Mouse (Mus musculus): ENCODE data around the gene Pcca.

The Pcca gene

DNA sequence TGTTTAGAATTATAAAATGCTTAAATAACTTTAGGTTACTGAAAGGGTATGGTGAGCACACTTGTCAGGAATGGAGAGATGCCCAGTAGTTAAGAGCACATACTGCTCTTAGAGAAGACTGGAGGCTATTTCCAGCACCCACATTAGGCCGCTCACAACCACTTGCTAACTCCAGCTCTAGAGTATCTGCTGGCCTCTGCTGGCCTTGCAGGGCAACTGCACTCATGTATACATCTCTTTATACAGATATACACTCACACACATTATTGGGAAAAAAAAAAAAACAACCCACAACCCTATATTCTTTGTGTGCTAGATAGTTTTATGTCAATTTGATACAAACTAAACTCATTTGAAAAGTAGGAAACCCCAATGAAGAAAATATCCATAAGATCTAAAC is 217.4 kb downstream of the Pcca start:
- DNase-seq: no peak

DNA sequence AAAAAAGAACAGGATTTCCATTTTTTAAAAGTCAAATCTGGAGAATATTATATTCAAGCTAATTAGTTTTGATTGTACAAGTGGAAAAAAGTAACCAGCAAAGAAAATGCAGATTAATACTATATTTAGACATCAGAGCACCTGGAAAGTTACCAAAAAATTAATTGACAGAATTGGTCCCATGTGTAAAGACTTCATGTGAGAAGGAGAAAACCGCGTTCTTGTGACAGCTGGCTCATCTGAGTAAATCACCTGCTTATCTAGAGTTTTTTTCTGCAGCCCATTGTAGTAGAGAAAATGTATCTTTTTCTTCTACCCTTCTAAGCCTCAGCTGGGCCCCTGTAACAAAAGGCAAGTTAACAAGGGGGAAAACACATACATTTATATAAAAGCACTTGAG is 219.2 kb downstream of the Pcca start:
- no peak for DNase-seq

DNA sequence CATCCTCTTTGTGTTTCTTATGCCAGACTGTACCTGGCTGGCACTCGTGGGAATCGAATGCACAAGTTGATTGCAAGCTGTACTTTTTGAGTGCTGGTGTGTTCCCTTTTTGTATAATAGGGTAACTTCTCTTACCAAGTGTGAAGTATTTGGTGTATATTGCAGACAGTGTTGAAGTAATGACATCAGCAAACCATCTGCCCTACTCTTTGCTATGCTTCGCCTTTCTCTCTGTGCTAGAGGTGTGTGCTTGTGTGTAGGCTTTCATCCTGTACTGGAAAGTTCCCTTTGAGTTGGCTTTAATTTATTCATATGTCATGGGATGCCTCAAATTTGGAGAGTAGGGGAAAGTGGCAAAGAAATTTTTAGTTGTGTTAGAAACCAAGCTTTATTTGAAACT is 220.2 kb downstream of the Pcca start:
- DNase-seq: no peak

DNA sequence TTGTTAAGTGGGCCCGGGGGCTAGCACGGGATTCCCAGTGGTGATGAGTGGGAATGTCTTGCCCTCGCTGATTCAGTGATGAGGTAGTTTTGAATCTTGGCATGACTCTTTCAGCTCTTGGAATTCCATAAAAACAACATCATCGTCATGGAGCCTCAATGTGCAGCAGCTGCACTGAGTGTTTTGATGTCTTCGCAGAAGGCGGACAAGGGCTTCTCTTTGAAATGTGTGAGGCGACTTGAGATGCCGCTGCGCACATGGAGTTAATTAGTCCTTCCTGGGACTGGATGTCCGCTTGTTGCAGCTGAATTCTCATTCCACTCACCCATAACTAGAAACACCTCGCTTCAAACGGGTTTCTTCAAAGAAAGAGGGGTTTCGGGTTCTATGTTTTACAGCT is 221.4 kb downstream of the Pcca start:
- no peak for DNase-seq

DNA sequence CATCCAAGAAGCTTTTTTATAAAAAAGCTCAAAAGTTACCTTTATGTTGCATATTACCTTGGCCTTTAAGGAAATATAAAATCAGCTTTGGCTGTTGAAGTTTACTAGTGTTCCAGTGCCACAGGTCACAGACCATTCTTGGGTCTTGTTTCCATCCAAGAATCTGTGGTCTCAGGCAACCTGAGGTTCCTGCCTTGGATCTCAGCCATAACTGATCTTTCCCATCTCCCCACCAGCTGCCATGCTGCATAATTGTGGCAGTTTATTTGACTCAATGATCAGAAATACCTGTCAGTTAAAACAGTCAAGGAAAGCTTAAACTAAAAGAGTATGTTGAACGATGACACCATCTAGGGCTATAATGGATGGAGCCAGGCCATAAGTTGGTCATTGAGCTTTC is 222.5 kb downstream of the Pcca start:
- no peak for DNase-seq

DNA sequence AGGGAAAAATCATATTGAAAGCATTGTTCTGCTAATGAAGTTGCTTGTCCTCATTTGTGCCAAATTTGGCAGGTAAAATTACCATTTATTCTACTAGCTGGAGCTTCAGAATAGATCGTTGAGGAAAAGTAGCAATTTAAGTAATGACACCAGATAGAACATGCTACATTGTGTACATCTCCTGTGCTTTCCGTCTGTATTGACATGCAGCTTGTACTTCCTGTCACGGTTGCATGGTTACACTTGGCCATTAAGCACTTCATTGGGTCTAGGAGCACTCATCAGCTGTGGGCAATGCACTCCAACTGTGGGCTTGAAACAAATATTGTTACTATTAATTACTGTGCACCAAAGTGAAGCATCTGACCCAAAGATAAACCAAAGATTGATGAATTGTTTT is 225.8 kb downstream of the Pcca start:
- DNase-seq: no peak

DNA sequence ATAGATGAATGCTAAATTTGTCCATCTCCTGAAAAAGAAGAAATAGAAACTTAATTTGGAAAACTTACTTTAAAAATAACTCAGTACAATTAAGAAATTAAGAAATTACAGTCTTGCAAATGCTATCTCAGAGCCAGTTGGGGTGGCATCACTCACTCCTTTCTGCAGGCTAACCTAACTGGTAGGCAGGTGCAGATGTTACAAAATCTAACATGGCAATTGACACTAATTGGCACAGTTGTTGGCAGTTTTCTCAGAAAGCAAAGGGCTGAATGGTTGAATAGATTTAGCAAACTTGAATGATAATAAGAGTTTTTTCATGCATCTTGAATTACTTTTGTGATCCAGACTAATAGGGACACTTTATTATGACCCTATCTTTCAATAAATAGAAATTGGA is 226.7 kb downstream of the Pcca start:
- DNase-seq: no peak

DNA sequence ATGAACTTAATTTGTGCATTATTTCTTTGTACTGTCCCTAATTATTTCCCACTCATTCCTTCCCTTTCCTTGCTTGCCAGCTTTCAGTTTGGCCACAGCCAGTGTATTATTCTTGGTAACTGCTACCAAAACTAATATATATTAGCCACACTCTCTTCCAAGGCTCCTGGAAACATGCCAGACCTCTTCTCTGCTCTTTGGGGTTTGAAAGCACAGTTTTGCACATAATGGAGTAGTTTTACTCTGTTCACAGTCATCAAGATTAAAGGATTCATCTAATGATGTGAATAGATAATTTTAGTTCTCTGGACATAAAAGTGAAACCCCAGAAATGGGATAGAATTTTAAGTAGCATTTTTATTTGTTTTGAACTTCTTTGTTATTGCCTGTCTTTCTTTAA is 228.5 kb downstream of the Pcca start:
- DNase-seq: no peak

DNA sequence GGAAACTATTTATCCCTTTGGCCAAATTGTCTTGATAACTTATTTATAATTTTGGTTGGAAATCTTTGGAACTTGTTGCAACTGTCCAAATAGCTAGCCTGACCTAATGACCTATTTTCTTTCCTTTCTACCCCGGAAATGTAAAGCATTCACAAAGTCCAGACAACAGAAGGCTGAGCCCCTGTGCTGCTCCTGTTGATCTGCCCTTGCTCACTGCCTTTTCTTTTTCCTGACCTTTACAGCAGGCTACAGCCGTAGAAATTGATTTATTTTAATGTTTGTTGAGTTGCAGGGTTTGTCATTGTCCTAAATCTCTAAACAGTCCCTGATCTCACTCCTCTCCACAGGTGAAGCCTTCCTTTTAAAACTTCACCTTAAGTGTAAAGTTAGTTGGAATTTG is 231.8 kb downstream of the Pcca start:
- DNase-seq: no peak

DNA sequence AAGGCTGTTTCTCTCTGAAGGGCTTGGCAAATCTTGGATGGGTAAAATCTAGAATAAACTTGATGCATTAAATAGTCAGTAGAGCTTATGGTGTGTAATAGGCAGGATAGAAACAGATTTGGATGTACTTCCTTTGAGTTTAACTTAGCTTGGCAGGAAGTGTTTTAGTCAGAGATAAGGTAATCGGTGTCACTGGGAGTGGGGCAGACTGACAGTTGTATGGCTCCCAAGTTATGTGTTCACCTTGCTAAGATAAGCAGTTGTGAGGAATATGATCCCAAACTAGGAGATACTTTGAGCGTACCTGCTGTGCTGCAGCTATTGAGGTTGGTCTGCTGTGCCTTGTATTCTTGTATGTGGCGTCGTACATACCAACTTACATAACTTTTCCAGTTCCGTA is 232.3 kb downstream of the Pcca start:
- no peak for DNase-seq

DNA sequence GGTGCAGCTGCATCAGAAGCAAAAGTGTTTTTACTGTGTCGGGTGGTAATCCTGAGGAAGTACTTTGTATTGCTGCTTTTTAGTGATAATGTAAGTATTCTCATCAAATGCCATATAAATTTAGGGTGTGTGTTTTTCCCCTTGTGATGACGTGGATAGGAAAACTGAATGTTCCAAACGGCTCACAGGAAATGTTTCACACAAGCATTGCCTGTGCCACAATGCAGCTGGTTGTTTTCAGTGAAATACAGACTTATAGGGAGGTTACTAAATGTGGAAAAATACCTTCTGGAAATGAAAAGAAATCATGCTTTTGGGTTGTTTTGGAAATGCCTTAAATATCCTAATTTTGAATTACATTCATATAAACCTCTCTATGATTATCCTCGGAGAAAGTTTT is 250.6 kb downstream of the Pcca start:
- DNase-seq: no peak

DNA sequence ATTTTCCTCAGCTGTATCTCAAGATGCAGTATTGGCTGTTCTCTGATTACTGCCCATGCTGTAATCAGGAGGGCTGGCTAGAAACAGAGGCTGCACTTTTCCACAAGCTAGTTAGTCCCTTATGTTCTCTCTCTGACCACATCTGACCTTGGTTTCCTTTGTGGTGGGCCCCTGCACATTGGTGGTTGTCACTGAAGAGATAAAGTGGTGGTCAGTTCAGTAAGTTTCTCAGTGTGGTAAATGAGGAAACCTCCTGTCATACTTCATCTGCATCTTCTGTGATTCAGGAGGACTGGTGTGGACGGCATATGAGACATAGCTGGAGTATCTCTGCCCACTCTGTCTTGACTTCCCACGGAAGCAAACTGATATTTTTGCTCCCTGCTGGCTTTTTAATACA is 254.1 kb downstream of the Pcca start:
- no peak for DNase-seq

DNA sequence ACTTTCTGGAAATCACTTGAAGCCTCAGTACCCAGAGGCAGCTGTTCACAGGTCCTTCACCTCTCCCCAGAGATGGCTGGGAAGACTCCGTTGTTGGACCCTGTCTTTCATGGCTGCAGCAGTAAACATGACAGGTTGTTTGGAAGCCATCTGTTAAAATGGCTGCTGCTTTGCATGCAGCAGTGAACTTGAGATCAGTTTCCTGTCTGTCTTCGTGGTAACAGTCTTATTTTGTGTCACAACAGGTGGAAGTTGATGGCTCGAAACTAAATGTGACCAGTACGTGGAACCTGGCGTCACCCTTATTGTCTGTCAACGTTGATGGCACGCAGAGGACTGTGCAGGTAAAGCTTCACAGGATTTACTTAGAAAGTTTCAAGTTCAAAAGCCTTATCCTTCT is 256.0 kb downstream of the Pcca start:
- no peak for DNase-seq

DNA sequence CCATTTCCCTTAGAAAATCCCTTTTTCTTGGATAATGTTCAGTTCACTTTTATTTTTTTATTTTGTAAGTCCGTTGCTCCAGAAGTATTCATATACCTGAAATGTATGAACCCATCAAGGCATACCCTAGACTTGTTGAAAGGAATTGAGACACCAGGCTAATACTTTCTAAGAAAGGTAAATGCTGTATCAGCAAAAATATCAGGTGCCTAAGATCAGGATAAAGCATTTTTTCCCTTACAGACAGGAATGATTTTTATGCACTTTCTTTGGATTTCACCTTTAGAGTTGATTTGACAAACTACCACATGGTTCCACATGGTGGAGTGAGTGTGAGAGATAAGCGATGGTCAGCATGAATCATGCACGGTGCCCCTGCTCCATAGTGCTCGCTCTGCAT is 259.2 kb downstream of the Pcca start:
- no peak for DNase-seq

DNA sequence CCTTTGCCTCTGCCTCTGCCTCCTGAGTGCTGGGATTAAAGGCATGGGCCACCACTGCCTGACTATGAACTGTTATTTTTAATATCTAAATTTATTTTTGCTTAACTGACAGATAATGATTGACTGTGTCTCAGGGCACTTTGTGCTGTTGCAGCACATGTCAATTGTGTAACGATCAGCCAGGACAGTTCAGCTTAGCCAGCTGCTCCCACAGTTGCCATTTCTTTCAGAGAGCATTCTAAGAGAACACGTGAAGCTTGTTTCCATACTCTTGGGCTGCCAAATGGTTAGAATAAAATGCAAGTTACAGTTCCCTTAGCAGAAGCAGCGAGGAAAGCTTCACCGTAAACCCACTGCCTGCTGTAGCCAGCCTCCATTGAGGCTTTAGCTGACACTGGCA is 266.2 kb downstream of the Pcca start:
- DNase-seq: no peak

DNA sequence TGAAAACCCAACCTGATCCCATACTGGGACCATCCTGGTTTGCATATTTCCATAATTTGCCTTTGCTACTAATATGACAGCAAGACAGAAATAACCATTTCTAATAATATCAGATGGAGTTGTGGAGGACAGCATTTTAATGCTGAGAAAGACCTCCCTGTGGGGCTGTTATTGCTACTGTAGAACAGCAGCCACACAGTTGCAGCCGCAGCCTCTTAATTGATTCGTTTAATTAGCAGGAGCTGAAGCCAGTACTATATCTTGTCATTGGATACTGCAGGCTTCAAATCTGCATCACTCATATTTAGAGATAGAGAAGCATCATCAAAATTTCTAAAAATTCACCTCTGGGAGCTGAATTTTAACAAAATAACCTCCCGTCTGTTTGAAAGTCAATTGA is 286.9 kb downstream of the Pcca start:
- DNase-seq: no peak

DNA sequence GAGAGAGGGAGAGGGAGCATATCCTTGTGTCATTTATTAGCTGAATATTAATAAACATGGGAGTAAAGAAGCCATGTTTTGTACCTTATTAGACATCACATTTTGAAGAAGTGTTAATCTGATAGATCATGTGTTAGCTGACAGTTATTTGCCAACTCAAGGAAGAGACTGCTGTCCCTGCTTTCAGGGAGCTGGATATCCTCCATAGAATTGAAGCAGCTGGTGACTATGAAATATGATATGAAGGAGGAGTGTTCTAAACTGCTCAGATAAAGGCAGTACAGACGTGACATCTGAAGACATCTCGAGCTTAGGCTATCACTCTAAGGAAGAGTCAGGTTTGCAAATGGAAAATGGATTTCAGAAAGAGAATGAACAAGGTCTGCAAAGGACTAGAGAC is 289.7 kb downstream of the Pcca start:
- no peak for DNase-seq

DNA sequence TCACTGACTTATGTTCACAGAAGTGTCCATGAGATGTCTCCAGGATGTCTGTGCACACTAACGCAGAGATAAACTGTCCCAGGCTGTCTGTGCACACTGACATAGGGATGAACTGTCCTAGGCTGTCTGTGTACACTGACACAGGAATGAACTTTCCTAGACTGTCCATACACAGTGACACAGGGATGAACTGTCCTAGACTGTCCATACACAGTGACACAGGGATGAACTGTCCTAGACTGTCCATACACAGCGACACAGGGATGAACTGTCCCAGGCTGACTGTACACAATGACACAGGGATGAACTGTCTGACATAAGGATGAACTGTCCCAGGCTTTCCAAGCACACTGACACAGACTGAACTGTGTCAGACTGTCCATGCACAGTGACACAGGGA is 291.3 kb downstream of the Pcca start:
- no peak for DNase-seq

DNA sequence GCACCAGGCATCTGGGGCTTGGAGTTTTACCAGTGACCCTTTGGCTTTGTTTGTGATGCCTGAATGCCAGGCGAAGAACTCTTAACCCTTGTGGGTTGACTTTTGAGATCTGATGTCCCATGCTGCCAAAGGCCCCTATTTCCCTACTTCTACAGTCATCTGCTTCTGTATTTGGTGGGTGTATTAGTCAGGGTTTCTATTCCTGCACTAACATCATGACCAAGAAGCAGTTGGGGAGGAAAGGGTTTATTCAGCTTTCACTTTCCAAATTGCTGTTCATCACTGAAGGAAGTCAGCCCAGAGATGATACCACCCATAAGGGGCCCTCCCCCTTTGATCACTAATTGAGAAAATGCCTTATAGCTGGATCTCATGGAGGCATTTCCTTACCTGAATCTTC is 296.3 kb downstream of the Pcca start:
- no peak for DNase-seq

DNA sequence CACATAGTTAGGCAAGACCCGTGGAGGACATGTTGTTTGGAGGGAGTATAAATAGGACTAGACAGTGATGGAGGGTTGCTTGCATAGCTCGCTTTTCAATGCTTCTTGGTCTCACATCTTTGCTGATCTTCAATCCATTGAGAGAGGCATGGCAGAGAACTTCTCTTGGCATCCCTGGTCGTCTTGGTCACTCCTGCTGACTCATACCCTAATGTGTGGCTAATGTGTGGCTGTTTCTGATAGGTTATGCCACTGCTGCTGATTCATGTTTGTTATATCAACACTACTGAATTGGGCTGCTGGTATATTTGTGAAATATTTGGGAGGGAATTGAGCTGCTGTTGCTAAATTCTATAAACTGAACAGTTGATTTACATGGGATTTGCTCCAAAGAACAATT is 299.5 kb downstream of the Pcca start:
- no peak for DNase-seq

DNA sequence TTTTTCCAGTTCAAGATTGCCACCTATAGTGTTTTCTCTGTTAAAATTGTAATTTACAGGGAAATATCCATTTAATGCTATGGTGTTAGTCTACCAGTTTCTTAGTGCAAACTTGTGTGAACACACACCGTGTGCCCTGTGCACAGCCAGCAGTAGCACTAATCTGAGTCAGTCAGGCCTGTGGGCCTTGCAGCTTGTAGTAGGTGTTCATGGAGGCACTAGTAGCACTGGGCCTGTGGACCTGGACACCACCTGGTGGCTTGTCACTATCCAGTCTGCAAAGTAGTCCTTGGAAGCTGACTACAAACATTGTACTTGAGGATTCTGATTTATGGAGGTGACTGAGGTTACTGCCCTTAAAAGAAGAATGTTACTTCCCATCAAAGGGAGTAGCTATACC is 300.6 kb downstream of the Pcca start:
- DNase-seq: no peak

DNA sequence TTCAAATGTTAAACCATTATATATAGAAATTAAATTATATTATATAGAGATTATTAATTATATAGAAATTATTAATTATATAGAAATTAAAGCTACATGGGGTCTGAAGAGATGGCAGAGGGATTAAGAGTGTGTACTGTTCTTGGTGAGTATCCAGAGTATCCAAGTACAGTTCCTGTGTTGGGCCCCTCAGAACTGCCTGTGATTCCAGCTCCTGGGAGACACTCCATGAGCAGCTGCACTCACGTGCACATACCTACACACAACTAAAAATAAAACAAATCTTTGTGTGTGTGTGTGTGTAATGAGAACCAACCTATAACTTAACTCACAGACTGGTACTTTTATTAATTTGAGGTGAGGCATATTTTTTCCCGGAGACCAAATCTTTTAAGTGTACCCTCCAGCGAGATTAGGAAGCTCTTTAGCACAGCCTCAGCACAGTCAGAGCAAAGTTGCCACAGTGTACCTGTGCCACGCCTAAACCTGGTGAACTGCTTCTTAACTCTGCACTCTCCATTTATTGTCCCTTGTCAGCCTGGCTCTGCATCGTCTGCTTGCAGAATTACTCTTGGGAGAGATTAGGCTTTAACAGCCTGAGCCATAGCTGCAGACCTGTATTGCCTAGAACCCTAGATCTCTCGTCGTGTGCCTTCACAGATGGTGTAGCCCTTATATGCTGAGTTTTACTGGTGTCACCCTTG is 301.5 kb downstream of the Pcca start:
- no peak for DNase-seq

DNA sequence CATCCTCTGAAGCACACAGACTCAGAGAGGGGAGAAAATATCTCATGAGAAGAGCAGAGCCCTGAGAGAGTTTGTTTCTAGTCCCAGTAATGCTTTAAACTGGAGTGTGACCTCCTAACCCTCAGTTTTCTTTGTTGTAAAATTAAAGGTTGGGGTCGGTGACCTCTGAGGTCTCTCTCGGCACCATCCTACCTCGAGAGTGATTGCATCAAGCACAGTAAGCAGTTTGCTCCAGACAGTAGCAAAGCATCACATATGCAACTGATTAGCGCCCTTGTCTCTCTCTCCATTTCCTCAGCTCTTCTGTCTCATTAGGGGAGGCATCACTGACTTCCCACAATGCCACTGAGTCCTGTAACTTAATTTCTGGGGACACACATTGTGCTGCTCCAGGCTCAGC is 302.1 kb downstream of the Pcca start:
- no peak for DNase-seq

DNA sequence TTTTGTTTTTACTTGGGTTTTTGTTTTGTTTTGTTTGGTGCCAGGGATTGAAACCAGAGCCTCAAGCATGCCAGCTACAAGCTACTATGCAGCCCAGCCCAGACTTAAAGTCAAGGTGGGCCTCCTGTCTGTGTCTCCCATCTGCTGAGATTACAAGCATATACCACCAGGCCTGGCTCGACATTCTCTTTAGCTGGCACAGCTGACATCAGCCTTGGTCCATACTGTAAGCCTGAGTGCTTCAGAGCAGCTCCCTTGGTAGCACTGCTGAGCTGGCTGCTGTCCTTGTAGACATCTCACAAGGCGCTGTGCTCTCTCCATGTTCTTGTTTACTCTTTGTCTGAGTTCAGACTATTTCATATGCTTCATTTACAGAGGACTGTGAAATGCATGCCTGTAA is 302.9 kb downstream of the Pcca start:
- no peak for DNase-seq

DNA sequence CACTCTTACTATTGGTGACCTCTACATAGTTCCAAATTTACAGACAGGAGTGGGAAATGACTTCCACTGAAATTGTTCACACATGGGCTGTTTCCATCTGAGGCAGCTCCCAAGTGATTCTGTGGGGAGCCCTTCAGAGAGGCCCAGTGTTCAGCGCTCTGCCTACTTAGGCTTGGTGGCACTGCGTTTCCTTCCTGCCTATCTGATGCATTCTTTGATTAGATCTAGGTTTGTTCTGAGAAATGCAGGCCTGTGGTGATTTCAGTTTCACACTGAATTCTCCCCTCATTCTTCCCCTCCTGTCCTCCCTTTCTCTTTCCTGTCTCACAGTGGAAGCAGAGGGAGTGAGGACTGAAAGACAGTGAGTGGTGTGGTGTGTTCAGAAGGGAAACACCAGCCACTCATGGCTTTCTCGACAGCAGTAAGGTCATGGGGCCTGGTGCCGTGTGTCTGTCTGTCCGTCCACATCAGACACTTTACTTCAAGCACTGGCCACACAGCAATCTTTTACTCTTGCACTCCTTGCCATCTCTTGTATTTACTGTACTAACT is 318.5 kb downstream of the Pcca start:
- no peak for DNase-seq

DNA sequence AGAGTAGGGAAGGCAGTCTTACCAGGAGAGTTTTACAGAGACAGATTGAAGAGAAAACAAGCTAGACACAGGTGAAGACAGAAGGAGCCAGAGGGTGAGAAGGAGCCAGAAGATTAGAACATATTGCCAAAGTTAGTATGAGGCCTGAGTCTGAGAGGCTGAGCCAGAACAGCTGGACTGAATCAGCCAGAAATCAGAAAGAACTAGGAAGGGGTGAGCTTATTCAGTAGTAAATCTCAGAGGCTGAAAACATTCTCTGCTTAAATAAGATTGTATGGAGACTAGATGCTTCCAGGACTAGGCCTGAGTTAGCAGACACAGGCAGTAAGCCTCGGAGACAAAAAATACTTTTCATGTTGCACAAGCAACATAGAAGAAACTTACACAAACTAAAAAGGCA is 325.7 kb downstream of the Pcca start:
- no peak for DNase-seq
